Mouse (Mus musculus) hindlimb bud, embryonic 11.5 days (tissue): ENCODE data around the gene Zmym5.
"Not testable (repeated sequence)": the region's sequence is repeated elsewhere in the genome, so short reads cannot be mapped to it uniquely, and the experiment has no call there.

Experiments
- DNase-seq: peaks from one replicate; pipeline ENCODE4 v3.0.0-alpha.2; 2012; ENCODE audit warnings: low read depth, low spot score; ENCODE audit errors: extremely low spot score

The Zmym5 gene

DNA sequence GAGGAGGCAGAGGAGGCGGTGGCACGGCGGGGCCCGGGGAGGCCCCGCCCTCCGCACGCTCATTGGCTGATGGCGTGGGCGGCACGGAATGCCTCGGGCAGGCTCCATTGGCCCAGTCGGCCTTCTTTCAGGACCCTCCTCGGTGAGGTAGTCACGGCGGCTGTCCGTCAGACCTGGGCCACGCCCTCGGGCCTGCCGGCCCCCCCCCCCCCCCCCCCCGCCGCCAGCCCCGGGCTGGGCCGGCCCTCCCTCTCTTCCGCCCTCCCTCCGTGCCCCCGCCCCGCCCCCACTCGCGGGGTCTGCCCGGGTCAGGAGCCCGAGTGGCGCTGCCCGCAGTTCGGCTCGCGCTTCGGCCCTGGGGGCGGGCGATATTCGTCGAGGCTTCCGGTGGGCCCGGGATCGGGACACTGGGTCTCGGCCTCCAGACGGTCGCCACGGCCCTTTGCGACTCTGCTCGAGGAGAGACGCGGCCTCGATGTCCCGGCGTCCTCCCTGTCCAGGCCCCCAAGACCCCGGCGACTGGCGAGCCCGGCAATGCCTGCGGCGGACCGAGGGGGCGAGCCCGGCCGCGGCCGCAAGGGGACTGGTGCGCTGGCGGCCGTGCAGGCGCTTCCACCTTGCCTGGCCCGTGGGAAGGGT is at the start of gene Zmym5:
Zmym5 (minus strand) TSS at position 16 of the 639 bp plus-strand sequence.
- DNase-seq, result not testable (repeated sequence)

DNA sequence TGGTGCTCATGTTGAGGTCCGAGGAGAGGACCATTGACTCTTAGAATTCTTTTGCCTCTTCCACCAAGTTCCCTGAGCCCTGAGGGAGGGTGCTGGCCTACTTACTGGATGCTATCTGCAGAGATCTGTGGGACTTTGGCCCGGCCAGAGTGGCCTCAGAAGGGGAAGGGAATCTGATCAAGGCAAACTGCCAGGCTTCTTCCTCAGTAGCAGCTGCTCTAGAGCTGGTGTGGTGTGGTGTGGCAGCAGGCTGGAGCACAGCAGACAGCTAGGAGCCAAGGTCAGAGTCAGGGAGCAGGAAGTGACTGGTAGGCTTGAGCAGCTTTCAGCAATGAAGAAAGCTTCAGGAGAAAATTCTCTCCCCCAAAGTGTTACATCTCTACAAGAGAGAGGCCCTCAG is 38.2 kb upstream of the Zmym5 start:
- no peak for DNase-seq

DNA sequence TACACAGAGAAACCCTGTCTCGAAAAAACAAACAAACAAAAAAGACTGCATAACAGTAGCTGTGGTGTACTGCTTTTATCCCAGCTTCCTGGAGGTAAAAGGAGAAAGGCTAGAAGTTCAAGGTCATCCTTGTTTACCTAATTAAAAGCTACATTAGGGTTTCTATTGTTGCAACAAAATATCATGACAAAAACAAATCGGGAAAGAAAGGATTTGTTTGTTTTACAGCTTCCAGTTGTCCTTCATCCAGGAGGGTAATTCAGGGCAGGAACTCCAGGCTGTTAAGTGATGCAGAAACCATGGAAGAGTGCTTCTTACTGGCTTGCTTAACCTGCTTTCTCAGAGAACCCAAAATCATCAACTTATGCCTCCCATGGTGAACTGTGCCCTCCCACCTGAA is 36.8 kb upstream of the Zmym5 start:
- DNase-seq, result no peak

DNA sequence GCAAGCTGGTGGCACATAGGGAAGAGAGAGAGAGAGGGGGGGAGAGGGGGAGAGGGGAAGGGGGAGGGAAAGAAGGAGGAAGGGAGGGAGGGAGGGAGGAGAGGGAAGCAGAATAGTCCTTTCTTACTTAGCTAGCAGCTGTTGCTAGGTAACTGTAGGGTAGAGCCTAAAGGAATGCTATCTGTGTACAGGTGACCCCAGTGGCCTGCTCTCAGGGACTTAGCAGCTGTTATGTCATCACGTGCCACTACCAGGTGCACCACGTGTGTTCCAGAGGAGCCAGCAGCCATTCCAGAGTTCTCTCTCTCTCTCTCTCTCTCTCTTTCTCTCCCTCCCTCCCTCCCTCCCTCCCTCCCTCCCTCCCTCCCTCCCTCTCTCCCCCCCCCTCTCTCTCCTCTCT is 33.0 kb upstream of the Zmym5 start:
- DNase-seq, result no peak

DNA sequence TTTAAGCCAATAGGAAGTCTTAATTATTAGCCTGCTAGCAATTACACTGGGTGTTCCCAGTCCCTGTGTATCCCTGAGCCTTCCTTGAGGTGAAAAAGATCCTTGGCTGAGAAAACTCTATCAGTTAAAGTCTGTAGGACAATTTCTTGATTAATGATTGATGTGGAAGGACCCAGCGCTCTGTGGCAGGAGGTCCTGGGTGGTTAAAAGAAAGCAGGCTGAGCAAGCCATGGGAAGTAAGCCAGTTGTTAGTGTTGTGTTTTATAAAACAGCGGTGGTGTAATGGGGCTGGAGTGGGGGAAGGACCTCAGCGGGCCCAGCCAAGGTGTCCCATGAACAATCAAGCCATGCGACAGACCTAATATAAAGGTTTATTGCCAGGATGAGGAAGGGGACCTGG is 32.5 kb upstream of the Zmym5 start:
- DNase-seq, result no peak

DNA sequence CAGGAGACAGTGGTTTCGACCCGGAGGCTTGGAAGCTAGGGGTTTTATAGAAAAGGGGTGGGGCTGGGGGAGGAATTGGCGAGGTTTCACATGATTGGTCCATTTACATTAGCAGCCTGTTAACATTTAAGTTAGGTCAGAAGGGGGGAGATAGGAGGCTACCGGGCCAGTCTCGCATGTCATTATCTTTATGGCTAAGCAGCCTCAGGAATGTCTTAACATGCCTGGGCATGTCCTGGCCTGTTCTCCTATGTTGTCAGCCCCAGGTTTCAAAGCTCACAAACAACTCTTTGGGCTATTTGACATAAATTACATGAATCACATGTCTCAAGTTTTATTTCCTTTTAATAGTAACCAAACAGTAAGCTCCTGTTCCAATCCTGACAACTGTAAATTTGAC is 23.1 kb upstream of the Zmym5 start:
- not testable (repeated sequence) for DNase-seq

DNA sequence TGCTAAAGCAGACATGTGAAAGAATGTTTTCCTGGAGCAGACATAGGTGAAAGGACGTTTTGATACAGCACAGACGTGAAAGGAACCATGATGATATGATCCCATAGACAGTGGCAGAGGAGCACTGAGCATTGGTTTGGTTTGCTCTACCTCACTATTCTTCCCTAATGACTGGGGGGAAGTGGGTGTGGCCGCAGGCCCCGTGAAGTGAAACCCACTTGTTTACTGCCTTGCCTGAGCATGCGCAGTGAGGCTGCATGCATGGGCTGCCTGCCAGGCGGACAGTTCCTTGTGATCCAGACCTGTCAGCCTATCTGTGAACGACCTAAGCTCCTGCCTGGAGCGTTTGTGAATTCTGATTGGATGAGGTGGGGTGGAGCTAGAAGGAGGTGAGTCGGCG is 21.7 kb upstream of the Zmym5 start:
- DNase-seq, result not testable (repeated sequence)

DNA sequence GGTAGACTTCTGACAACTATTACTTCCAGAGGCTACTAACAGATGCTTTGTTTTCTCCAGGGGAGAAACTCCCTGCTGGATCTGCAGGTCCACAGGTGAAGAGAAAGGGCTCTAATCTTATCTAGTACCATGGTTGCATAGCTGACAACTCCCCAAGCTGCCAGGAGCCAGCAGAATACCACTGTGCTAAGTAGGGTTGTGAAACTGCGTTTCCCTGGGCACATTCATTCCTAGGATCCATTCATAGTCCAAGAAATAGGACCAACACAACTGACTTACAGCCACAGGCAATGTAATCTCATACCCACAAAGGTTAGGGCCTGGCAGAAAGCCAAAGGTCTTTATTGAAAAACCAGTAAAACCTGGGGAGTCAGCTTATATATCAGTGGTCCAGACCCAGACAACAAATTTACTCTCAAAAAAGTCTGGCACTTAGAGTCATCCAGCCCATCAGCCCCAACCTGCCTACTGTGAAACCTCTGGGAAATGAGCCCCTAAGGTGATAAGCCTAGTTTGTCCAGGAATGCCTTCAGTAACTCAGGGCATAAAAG is 21.1 kb upstream of the Zmym5 start:
- DNase-seq, result no peak

DNA sequence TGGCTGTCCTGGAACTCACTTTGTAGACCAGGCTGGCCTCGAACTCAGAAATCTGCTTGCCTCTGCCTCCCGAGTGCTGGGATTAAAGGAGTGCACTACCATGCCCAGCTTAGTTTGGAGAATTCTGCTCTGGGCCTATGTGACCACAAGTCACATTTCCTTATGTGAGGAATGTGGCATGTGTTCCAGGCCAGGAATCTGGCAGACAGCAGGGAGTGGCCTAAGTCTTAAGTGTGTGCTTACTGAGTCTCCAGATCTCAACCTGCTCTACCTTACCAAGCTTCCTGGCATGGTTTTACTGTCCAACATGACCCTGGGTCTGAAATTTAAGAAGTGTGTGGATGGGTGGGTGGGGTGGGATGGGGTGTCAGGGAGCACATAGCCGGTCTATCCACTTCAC is 20.6 kb upstream of the Zmym5 start:
- DNase-seq, result no peak

DNA sequence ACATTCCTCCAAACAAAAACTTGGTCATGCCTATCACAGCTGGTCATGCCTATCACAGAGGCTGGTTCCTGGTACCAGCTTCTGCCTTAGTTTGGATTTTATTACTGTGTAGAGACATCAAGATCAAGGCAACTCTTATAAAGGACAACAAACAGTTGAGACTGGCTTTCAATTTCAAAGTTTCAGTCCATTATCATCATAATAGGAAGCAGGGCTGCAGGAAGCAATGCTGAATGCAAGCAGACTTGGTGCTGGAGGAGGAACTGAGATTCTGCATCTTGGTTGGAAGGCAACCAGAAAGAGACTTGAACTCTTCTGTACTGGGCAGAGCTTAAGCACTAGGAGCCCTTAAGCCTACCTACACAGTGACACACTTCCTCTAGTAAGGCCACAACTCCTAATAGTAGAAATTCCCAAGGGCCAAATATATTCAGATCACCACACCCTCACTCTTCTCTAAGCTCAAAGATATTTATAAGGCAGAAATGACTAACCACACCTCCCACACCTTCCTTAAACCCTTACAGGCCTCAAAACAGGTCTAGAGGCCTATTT is 19.1 kb upstream of the Zmym5 start:
- no peak for DNase-seq

DNA sequence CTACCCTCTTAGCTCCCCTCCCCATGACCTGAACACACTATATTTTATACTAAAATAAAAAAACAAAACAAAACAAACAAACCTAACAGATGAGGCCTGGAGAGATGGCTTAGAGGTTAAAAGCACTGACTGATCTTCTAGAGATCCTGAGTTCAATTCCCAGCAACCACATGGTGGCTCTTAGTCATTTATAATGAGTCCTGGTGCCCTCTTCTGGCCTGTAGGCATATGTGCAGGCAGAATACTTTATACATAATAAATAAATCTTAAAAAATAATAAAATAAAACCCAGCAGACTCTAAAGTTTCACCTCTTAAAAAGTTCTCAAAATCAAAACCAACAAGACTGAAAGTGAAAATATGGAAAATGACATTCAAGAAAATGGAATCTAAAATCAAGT is 13.0 kb upstream of the Zmym5 start:
- DNase-seq, result no peak

DNA sequence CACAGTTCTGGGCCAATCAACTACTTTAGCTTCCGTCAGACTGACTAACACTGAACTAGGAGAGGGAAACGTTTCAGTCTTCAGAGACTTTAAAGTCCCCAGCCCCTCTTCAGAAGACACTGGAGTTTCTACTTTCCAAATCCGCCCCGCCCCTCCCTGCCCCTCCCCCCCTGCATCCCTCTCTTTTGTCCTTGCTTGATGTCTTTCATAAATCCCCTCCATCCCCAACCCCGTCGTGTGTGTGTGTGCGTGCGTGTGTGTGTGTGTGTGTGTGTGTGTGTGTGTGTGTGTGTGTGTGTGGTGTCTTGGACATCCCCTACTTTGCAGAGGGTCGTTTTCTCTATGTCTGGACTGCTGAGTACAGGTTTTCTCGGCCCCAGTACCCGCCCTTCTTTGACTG is 6.1 kb upstream of the Zmym5 start:
- DNase-seq, result no peak

DNA sequence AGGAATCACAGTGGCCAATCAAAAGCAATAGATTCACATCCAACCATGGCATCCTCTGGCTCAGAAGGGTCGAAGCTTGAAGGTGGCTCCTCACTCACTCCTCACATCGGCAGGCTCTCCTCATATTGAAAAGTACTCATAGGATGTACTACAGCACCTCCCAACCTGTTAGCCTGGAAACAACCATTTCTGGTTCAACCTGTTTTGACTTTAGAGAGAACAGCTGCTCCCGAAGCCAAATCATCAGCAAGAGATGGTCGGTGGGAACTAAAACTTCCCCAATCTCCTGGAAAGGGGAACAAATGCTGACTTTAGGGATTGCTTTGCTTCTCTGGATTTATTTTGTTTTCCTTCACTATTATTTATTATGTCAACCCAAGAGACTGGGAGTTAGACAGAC is 5.6 kb upstream of the Zmym5 start:
- DNase-seq, result no peak

DNA sequence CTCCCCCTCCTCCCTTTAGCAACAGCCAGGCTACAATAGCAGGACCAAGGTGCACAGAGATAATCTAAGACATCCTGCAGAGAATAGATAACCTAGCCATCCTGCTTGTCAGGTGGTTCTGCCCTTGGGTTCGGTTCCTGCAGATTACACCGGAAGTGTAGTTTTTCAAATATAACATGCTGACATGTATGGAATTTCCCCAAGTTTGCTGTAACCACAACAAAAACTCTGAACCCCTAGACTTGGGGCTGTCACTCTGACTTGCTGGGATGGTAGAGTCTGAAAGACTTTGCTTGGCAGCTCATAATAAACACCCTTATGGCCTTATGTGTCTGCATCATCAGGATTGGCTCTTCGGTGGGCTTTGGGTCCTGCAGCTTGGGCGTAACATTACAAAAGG is 5.0 kb upstream of the Zmym5 start:
- DNase-seq, result no peak

DNA sequence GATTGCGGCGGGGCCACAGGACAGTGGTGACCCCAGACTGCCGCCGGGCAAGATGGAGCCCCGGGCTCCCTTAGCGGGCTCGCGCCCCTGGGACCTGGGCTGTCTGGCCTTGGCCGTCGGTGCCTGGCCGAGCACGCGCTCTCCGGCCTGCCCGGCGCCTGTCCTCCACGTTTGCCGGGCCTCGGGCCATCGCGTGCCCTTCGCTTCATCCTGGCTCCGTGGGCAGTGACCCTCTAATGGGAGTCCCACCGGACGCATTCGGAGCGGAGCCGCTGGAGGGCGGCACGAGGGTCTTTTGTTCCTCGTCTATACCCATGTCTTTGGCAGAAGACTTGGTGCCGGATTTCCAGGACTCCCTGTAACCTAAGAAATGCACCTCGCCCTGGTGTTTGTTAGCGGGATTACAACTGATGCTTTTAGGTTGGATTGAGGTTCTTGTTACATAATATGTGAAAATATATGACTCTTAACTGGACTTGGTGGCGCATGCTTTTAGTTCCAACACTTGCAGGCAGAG is 1.1 kb upstream of the Zmym5 start:
- DNase-seq, result peak; percentile 78

DNA sequence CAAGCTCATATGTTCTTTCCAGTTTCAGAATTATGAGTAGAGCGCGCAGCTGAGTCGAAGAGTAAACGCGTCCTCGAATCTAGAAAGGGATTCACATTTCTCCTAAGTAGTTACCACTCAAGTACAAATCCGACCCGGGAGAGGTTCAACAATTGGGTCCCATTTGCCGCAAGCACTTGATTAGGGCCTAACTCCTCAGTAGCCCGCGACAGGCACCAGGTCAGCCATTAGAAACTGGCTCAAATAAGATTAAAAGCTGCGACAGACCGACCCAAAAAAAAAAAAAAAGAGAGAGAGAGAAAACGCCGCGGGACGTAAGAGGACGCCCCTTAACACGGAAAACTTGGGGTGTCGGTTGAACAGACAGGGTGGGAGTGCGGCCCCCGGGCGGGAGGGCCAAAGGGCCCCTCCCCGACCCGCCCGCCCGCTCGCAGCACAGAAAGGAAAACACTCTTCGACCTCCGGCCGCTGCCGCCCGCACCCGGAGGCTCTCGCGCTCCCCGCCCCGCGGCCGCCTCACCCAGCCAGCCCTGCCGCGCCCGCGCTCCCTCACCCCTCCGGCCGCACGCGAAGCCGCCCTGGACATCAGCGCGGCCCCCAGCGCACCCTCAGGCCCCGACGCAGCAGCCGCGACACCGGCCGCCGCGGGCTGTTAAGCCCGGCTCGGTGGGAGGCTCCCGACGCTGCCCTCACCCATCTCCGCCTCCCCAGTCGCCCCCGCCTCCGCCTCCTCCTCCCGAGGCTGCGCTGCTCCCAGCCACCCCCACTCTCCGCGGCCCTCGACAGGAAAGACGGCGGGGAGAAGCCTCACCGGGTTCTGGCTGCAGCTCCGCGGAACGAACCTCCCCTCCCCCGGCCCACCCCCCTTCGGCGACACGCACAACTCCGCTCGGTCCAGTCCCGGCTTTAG is 480 bp downstream of the Zmym5 start:
- DNase-seq, result not testable (repeated sequence)

DNA sequence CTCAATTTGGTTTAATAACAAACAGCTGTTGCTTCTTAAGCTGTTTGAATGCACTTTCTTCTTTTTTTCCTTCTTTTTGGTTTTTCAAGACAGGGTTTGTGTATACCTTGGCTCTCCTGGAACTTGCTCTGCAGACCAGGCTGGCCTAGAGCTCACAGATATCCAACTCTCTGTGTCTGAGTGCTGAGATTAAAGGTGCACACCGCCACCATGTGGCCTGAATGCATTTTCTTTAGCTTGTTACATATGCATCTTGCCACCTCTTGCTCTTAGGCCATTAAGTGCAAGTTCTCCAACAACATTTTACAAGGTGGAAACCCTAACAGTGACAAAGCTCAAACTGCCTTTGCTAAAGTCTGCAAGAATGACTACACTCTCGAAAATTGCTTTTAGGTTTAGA is 18.3 kb downstream of the Zmym5 start:
- no peak for DNase-seq

DNA sequence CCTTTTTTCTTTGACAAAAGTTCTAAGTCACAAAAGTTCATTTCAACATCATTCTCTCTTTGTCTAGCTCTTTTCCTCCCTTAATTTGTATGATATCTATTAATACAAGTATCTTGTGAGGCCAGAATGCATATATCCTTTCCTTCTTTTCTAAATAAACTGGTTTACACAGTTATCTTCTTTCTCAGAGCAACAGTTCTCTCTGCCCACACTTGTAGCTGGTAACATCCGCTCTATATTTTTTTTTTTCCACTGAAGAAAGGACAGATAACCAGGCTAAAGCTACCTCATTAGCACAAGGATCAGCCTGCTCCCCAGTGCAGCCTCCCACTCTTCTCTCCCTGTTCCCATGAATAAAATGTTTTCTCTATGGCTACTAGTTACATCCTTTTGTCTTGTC is 26.9 kb downstream of the Zmym5 start:
- no peak for DNase-seq

DNA sequence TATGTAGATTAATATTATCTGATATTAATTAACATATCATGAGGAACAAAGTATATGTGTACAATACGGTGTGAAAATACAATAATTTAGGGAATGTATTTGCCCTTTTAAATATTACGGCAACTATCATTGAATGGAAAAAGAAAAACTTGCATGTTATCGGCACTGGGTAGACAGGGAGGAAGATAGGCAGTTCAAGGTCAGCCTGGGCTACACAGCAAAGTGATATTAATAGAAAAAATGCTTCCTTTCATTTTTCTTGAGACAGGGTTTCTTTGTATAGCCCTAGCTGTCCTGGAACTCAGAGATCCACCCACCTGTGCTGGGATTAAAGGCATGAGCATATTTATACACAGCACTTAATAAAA is 32.6 kb downstream of the Zmym5 start:
- no peak for DNase-seq

DNA sequence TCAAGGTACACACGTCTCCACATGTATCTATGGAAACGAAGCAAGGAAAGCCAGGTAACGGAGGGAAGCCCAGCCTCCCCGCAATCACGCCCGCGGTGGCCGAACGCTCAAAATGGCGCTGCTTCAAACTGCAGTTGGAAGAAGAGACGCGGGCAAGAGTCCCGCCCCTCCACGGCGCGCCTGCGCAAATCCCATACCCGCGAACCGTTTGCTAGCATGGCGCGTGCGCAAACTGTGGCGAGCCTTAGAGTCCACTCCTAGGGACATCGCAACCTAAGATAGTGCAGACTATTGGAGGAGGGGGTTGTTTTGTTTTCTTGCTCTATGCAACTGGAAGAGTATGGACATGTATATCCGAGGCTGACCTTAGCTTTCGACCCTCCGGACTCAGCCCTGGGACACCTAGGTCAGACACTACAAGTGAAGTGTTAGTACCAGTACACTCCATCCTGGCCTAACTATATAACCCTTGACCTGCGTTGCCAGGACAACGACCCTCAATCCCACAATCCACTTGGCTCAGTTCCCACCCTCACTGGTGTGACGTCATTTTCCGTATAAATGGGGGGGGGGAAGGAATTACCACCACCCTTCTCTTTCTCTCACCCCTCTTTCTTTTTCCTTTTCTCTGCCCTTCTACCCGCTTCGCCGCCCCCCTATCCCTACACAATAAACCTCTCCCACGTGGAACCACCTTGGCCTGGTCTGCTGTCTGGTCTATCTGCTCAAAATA is 33.1 kb downstream of the Zmym5 start, which contains the start of gene Pspc1:
Pspc1 (minus strand) TSS at position 117 of the 733 bp plus-strand sequence.
- peak; percentile 95 for DNase-seq
